Mouse (Mus musculus) MEL (cell line): ENCODE data around the gene Sgf29.

Source experiments
- CHD1 ChIP-seq: IDR thresholded peaks from 2 replicates; pipeline ENCODE4 v1.6.1; 2012; ENCODE audit warnings: low read depth, mild to moderate bottlenecking, inconsistent platforms, low read length, improper control_type of control experiment
- CTCF ChIP-seq, 3 experiments: IDR thresholded peaks in 2 of 3; conservative IDR thresholded peaks in 1 of 3; 2 replicates each; pipeline ENCODE4 v1.5.1; 2011 to 2012; ENCODE audit warnings: low read length in 3 of 3, low read depth in 2 of 3, mild to moderate bottlenecking in 2 of 3, improper control_type of control experiment in 1 of 3, inconsistent platforms in 1 of 3, mixed read lengths in 1 of 3, moderate library complexity in 1 of 3; ENCODE audit not compliant: control insufficient read depth in 1 of 3, insufficient read depth in 1 of 3, poor library complexity in 1 of 3, severe bottlenecking in 1 of 3
- GATA1 ChIP-seq: IDR thresholded peaks from 2 replicates; pipeline ENCODE4 v1.6.1; 2011; ENCODE audit warnings: low read depth, low read length, improper control_type of control experiment
- HCFC1 ChIP-seq: IDR thresholded peaks from 2 replicates; pipeline ENCODE4 v1.6.1; 2012; ENCODE audit warnings: low read depth, mild to moderate bottlenecking, inconsistent platforms, low read length, improper control_type of control experiment, moderate library complexity
- JUND ChIP-seq: IDR thresholded peaks from 2 replicates; pipeline ENCODE4 v1.6.1; 2011; ENCODE audit warnings: low read depth, mild to moderate bottlenecking, improper control_type of control experiment, low read length
- MAX ChIP-seq: IDR thresholded peaks from 2 replicates; pipeline ENCODE4 v1.6.1; 2011; ENCODE audit warnings: low read length, improper control_type of control experiment
- MAZ ChIP-seq: IDR thresholded peaks from 2 replicates; pipeline ENCODE4 v1.6.1; 2012; ENCODE audit warnings: low read depth, mild to moderate bottlenecking, inconsistent platforms, low read length, improper control_type of control experiment
- POLR2A ChIP-seq, 2 experiments: IDR thresholded peaks; 2 replicates each; pipeline ENCODE4 v1.6.1; 2011 to 2012; ENCODE audit warnings: low read length in 2 of 2, mild to moderate bottlenecking in 2 of 2, control low read depth in 1 of 2, improper control_type of control experiment in 1 of 2, low read depth in 1 of 2, moderate library complexity in 1 of 2; ENCODE audit not compliant: control insufficient read depth in 1 of 2, insufficient read depth in 1 of 2, poor library complexity in 1 of 2
- POLR2AphosphoS5 ChIP-seq: IDR thresholded peaks from 2 replicates; pipeline ENCODE4 v1.6.1; 2012; ENCODE audit warnings: low read depth, borderline replicate concordance, mild to moderate bottlenecking, inconsistent platforms, low read length, moderate library complexity, mixed read lengths
- SMC3 ChIP-seq: IDR thresholded peaks from 2 replicates; pipeline ENCODE4 v1.6.1; 2011; ENCODE audit warnings: low read depth, low read length, improper control_type of control experiment
- TAL1 ChIP-seq: IDR thresholded peaks from 2 replicates; pipeline ENCODE4 v1.6.1; 2012; ENCODE audit warnings: mild to moderate bottlenecking, inconsistent platforms, low read length, moderate library complexity, mixed read lengths
- TCF12 ChIP-seq: IDR thresholded peaks from 2 replicates; pipeline ENCODE4 v1.6.1; 2014; ENCODE audit warnings: low read depth, mild to moderate bottlenecking, inconsistent platforms, low read length, improper control_type of control experiment, moderate library complexity
- UBTF ChIP-seq: IDR thresholded peaks from 2 replicates; pipeline ENCODE4 v1.6.1; 2012; ENCODE audit warnings: low read depth, mild to moderate bottlenecking, inconsistent platforms, low read length, improper control_type of control experiment, moderate library complexity, borderline replicate concordance; ENCODE audit not compliant: insufficient read depth
- USF1 ChIP-seq: IDR thresholded peaks from 2 replicates; pipeline ENCODE4 v1.6.1; 2014; ENCODE audit warnings: low read depth, mild to moderate bottlenecking, inconsistent platforms, low read length, improper control_type of control experiment, moderate library complexity

DNA sequence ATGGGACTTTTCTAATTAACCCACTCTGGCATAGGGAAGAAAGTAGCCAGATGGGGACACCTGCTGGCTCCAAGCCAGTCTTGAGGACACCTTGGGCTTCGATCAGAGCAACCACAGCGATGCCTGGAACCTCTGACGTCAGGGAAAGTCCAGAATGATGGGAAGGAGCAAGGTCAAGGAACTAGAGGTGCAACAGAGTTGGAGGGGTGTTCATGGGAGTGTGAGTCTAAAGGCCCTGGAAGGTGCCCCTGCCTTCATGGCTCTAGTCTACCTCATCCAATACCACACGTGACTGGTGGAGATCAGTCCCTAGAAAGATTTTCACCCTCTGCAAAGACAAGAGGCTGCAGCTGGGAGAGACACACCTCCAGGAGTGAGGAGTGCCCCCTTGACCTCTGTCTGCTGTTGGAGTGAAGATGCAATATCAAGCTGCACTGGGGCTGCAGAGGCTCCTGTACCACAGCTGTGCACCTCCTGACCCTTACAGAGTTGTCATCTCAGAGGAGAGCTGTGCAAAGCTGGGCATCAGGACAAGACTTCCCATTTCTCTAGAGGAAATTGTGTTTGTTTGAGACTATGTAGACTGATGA lies 27.6 kb downstream of the Sgf29 start:
- TF ChIP-seq POLR2A (IDR thresholded peaks at IDR 0.05; ENCODE audit: control insufficient read depth in 1 of 2, insufficient read depth in 1 of 2, low read depth in 1 of 2, low read length in 2 of 2, poor library complexity in 1 of 2) = no peak
- no peak for TF ChIP-seq CTCF (IDR thresholded peaks at IDR 0.05 in 2 of 3, conservative IDR thresholded peaks at IDR 0.05 in 1 of 3; ENCODE audit: control insufficient read depth in 1 of 3, insufficient read depth in 1 of 3, low read depth in 2 of 3, low read length in 3 of 3, poor library complexity in 1 of 3, severe bottlenecking in 1 of 3)
- no peak for TF ChIP-seq TAL1
- TF ChIP-seq CHD1 = no peak
- TF ChIP-seq MAZ = no peak
- TF ChIP-seq GATA1 = no peak
- no peak for TF ChIP-seq MAX
- no peak for TF ChIP-seq TCF12
- TF ChIP-seq USF1 = no peak
- TF ChIP-seq UBTF = no peak
- TF ChIP-seq SMC3 = no peak
- no peak for TF ChIP-seq JUND
- no peak for TF ChIP-seq HCFC1
- TF ChIP-seq POLR2AphosphoS5 = no peak
